Mouse (Mus musculus) neural tube, embryonic 12.5 days (tissue): Measurements from ENCODE around the gene Klc2. TPM values are rescaled to one million over a fixed set of nuclear protein-coding genes. Genes with fewer than 3 reads are reported as not detected.
A peak's percentile ranks its signal among the peaks of the same experiment; 100 is the strongest.
"Not testable (repeated sequence)": the region's sequence is repeated elsewhere in the genome, so short reads cannot be mapped to it uniquely, and the experiment has no call there.

ENCODE experiments used
- ATAC-seq: fragments of 200-750 bp; cut with Nextera tagmentation; 2 replicates; pipeline ENCODE4 v1.8.0; 2017; ENCODE audit warnings: low read depth, mild to moderate bottlenecking, moderate TSS enrichment, moderate library complexity; ENCODE audit not compliant: low FRiP score
- H3K27ac ChIP-seq: fragments of 300-500 bp; sonication (generic); 2 replicates; pipeline ENCODE4 v1.5.1; 2016
- H3K27me3 ChIP-seq: fragments of 300-500 bp; sonication (generic); replicated peaks from 2 replicates; pipeline ENCODE4 v1.6.1; 2016; ENCODE audit warnings: mild to moderate bottlenecking
- H3K36me3 ChIP-seq: fragments of 300-500 bp; sonication (generic); 2 replicates; pipeline ENCODE4 v1.6.1; 2016; ENCODE audit warnings: mild to moderate bottlenecking
- H3K4me1 ChIP-seq: fragments of 300-500 bp; sonication (generic); 2 replicates; pipeline ENCODE4 v1.6.1; 2016
- H3K4me2 ChIP-seq: fragments of 300-500 bp; sonication (generic); replicated peaks from 2 replicates; pipeline ENCODE4 v1.6.1; 2016; ENCODE audit warnings: mild to moderate bottlenecking
- H3K4me3 ChIP-seq: fragments of 300-500 bp; sonication (generic); 2 replicates; pipeline ENCODE4 v1.5.1; 2016
- H3K9ac ChIP-seq: fragments of 300-500 bp; sonication (generic); 2 replicates; pipeline ENCODE4 v1.6.1; 2016; ENCODE audit warnings: mild to moderate bottlenecking
- H3K9me3 ChIP-seq: fragments of 300-500 bp; sonication (generic); 2 replicates; pipeline ENCODE4 v1.6.1; 2016; ENCODE audit warnings: mild to moderate bottlenecking
- WGBS: fragments of 180-500 bp; shearing (Covaris S2); methylation state at CpG from one replicate; pipeline ENCODE4 v1.1.7; 2016; 5-methylcytosine and 5-hydroxymethylcytosine counted together
- polyA plus RNA-seq: library from polyadenylated mRNA; unstranded; fragments of >200 nt; fragmentation: Nextera tagmentation; extraction: Ambion mirVana; gene quantifications from 2 replicates; pipeline ENCODE4 v1.2.1, GENCODE M21; 2016

Gene Klc2
- polyA plus RNA-seq, 1 experiment from 2014 or later, result 62.6 TPM

- peak overlapping the region; percentile 96 for H3K9ac ChIP-seq
- H3K4me1 ChIP-seq, result peaks cover 66% of the 10 kb centered on the region
- H3K9me3 ChIP-seq, result no peaks in the 10 kb centered on the region
- peak overlapping the region; percentile 74 for H3K4me3 ChIP-seq
- H3K36me3 ChIP-seq, result peaks cover 50% of the 10 kb centered on the region
- ATAC-seq, result no peak
- WGBS, result 3% methylated on average over 29 of the region's 31 CpGs
- H3K4me2 ChIP-seq, result peak overlapping the region; percentile 97
- peak overlapping the region; percentile 72 for H3K27ac ChIP-seq
- no peaks in the 10 kb centered on the region for H3K27me3 ChIP-seq
Measured at GRCm38 (mm10) chr19:5097521-5098362, 20.6 kb downstream of the Klc2 start.

- Histone ChIP-seq H3K9ac (peak overlapping the region; percentile 96), H3K4me2 (peak overlapping the region; percentile 97), H3K27ac (0 out of 2 replicates have a peak overlapping the region, but pooled peaks have one; percentile 7), H3K36me3 (peaks cover 50% of the 10 kb centered on the region), H3K4me3 (peak overlapping the region; percentile 74), H3K9me3 (no peaks in the 10 kb centered on the region), H3K4me1 (peaks cover 70% of the 10 kb centered on the region), H3K27me3 (no peaks in the 10 kb centered on the region)
- 11% methylated on average over 9 of the region's 9 CpGs for WGBS
- no peak for ATAC-seq
Measured at GRCm38 (mm10) chr19:5095887-5096474, 22.4 kb downstream of the Klc2 start.

- Histone ChIP-seq H3K4me3 (peak overlapping the region; percentile 27), H3K27ac (peak overlapping the region; percentile 71; the same call in 1 of the 2 replicates), H3K27me3 (no peaks in the 10 kb centered on the region), H3K9me3 (no peaks in the 10 kb centered on the region), H3K4me1 (peaks cover 70% of the 10 kb centered on the region), H3K4me2 (peak overlapping the region; percentile 97), H3K36me3 (peaks cover 47% of the 10 kb centered on the region), H3K9ac (peak overlapping the region; percentile 14; the same call in 1 of the 2 replicates)
- ATAC-seq, result peak; percentile 29; the same call in 1 of the 2 replicates
- WGBS, result 39% methylated on average over 11 of the region's 11 CpGs
Measured at GRCm38 (mm10) chr19:5094746-5095417, 23.5 kb downstream of the Klc2 start.

GRCm38 (mm10) chr19:5094243-5094632, 24.1 kb downstream of the Klc2 start:
- Histone ChIP-seq H3K4me1 (peaks cover 67% of the 10 kb centered on the region), H3K27me3 (no peaks in the 10 kb centered on the region), H3K27ac (peak overlapping the region; percentile 71; the same call in 1 of the 2 replicates), H3K4me2 (peak overlapping the region; percentile 97), H3K9ac (0 out of 2 replicates have a peak overlapping the region, but pooled peaks have one; percentile 21), H3K4me3 (peak overlapping the region; percentile 27), H3K36me3 (peaks cover 40% of the 10 kb centered on the region), H3K9me3 (no peaks in the 10 kb centered on the region)
- WGBS, result under 1% methylated on average over 21 of the region's 21 CpGs
- ATAC-seq, result peak; percentile 69

GRCm38 (mm10) chr19:5093481-5094242, 24.7 kb downstream of the Klc2 start:
- H3K36me3 ChIP-seq, result peaks cover 38% of the 10 kb centered on the region
- peaks cover 67% of the 10 kb centered on the region for H3K4me1 ChIP-seq
- WGBS, result 74% methylated on average over 12 of the region's 12 CpGs
- no peak overlapping the region for H3K27ac ChIP-seq
- no peaks in the 10 kb centered on the region for H3K9me3 ChIP-seq
- ATAC-seq, result no peak; the same call in 1 of the 2 replicates
- H3K9ac ChIP-seq, result peak overlapping the region; percentile 21; the same call in 1 of the 2 replicates
- H3K4me3 ChIP-seq, result peak overlapping the region; percentile 7; the same call in 1 of the 2 replicates
- peak overlapping the region; percentile 97 for H3K4me2 ChIP-seq
- no peaks in the 10 kb centered on the region for H3K27me3 ChIP-seq

GRCm38 (mm10) chr19:5092083-5092482, 26.3 kb downstream of the Klc2 start:
- no peak overlapping the region for H3K9ac ChIP-seq
- no peak for ATAC-seq
- WGBS, result 83% methylated on average over 10 of the region's 10 CpGs

GRCm38 (mm10) chr19:5089324-5089723, 29.0 kb downstream of the Klc2 start:
- peak overlapping the region; percentile 73; the same call in 1 of the 2 replicates for H3K9ac ChIP-seq
- H3K27ac ChIP-seq, result no peak overlapping the region
- H3K36me3 ChIP-seq, result peaks cover 38% of the 10 kb centered on the region
- peaks cover 39% of the 10 kb centered on the region for H3K4me1 ChIP-seq
- peak overlapping the region; percentile 83 for H3K4me3 ChIP-seq
- peak overlapping the region; percentile 85 for H3K4me2 ChIP-seq
- ATAC-seq, result no peak
- WGBS, result 94% methylated on average over 4 of the region's 4 CpGs
- H3K27me3 ChIP-seq, result peaks cover 22% of the 10 kb centered on the region
- H3K9me3 ChIP-seq, result no peaks in the 10 kb centered on the region

More at GRCm38 (mm10) chr19:5092083-5092482, 26.3 kb downstream of the Klc2 start:
- Histone ChIP-seq H3K4me1 (peaks cover 58% of the 10 kb centered on the region), H3K4me3 (no peak overlapping the region), H3K36me3 (peaks cover 38% of the 10 kb centered on the region), H3K9me3 (no peaks in the 10 kb centered on the region), H3K27me3 (no peaks in the 10 kb centered on the region), H3K4me2 (no peak overlapping the region), H3K27ac (no peak overlapping the region)

- peak within 1 kb of the TSS; percentile 82 for H3K27ac ChIP-seq
- peaks cover 34% of the 10 kb centered on the region for H3K27me3 ChIP-seq
- peaks cover 28% of the 10 kb centered on the region for H3K4me1 ChIP-seq
- peak; percentile 95 for ATAC-seq
- H3K9ac ChIP-seq, result peak within 1 kb of the TSS; percentile 73
- H3K4me2 ChIP-seq, result peak within 1 kb of the TSS; percentile 85
- H3K36me3 ChIP-seq, result peaks cover 29% of the 10 kb centered on the region
- H3K9me3 ChIP-seq, result no peaks in the 10 kb centered on the region
- under 1% methylated on average over 58 of the region's 58 CpGs for WGBS
- peak within 1 kb of the TSS; percentile 83 for H3K4me3 ChIP-seq
Measured at GRCm38 (mm10) chr19:5087884-5088728, 30.3 kb downstream of the Klc2 start, which contains the start of gene Yif1a. Yif1a (plus strand) TSS chr19:5088538.

- not testable (repeated sequence) for H3K4me2 ChIP-seq, H3K9ac ChIP-seq, ATAC-seq, H3K4me3 ChIP-seq, H3K9me3 ChIP-seq, H3K27ac ChIP-seq
- 61% methylated on average over 4 of the region's 4 CpGs for WGBS
- peaks cover 50% of the 10 kb centered on the region for H3K27me3 ChIP-seq
- H3K4me1 ChIP-seq, result peaks cover 24% of the 10 kb centered on the region
- H3K36me3 ChIP-seq, result peaks cover 13% of the 10 kb centered on the region
Measured at GRCm38 (mm10) chr19:5086533-5086932, 31.8 kb downstream of the Klc2 start.

- WGBS, result 1% methylated on average over 66 of the region's 69 CpGs
- H3K36me3 ChIP-seq, result peaks cover under 1% of the 10 kb centered on the region
- H3K4me2 ChIP-seq, result peak within 1 kb of the TSS; percentile 75
- H3K9ac ChIP-seq, result peak within 1 kb of the TSS; percentile 53
- no peak for ATAC-seq
- H3K27ac ChIP-seq, result no peak within 1 kb of the TSS
- no peaks in the 10 kb centered on the region for H3K9me3 ChIP-seq
- peak within 1 kb of the TSS; percentile 43 for H3K4me3 ChIP-seq
- H3K4me1 ChIP-seq, result peaks cover 24% of the 10 kb centered on the region
- H3K27me3 ChIP-seq, result peaks cover 62% of the 10 kb centered on the region
Measured at GRCm38 (mm10) chr19:5085145-5085863, 33.1 kb downstream of the Klc2 start, which contains the start of gene Tmem151a. Tmem151a (minus strand) TSS chr19:5085531.
